Mouse (Mus musculus) lung, postnatal 25 days (tissue): ENCODE data around the gene Kif3a.

ENCODE experiments used
- DNase-seq: peaks from one replicate; pipeline ENCODE4 v3.0.0; 2022; ENCODE audit warnings: low spot score

Kif3a gene

DNA sequence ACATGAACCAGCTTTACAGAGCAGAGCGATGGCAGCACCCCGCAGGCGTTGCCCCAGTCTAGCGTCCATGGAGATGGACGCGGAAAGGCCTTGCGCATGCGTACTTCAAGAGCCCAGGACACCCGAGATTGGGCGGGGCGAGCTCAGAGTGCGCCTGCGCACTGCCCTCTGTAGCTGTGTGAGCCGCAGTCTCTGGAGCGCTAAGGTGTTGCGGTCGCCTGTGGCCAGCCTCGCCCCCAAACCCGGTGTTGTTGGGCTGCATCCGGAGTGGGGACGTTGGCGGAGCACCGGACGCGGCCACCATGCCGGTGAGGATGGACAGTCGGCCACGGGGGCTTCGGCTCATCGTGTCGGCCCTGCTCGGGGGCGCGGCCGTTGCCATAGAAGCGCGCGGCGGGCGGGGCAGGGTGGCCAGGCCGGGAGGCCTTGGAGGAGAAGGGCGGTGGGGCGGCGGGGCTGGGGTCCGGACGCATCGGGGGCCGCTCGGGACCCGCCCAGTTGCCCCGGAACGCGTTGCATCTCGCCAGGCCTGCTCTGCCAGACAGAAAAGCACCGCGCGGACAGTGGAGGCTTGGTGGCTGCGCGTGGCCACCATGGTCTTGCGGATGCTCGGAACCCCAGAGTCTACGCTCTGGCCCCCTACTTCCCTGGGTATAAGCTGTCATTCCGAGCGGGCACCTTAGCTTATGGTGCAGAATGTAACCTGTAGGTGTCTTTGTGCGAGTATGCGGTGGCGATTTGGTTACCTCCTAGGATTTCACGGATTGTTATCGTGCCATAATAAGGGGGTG is at the start of gene Kif3a:
Kif3a (plus strand) TSS at position 156 of the 791 bp plus-strand sequence.
- DNase-seq: peak; percentile 96

DNA sequence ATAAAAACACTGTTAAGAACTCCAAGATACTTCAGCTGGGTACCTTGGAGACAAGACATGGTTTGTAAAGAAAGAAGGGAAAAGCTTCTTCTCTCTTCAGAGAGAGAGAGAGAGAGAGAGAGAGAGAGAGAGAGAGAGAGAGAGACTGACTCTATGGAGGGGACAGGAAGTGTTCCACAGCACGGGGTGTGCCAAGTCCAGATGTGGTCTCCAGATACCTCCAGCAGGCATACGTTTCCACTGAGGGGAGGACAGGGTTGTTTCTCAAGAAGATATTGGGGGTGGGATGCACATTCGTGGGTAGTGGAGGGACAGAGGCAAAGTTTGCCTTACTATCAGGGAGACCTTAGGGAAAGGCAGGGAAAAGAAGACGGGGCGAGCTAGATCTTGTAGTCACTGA is 48.4 kb upstream of the Kif3a start:
- DNase-seq: no peak

GRCm38 (mm10) chr11:53519207-53520121 is 47.7 kb upstream of the Kif3a start, which contains the start of gene Sept8:
Gene Sept8, plus strand, starts transcription at chr11:53519257.
- peak; percentile 55 for DNase-seq

GRCm38 (mm10) chr11:53520122-53520978 is 46.8 kb upstream of the Kif3a start:
- peak; percentile 75 for DNase-seq

GRCm38 (mm10) chr11:53521120-53521820 is 45.9 kb upstream of the Kif3a start:
- DNase-seq: no peak

- DNase-seq: no peak
Observed at GRCm38 (mm10) chr11:53521821-53522131, 45.4 kb upstream of the Kif3a start.

GRCm38 (mm10) chr11:53522362-53522761 is 44.8 kb upstream of the Kif3a start:
- no peak for DNase-seq

- DNase-seq: no peak
Observed at GRCm38 (mm10) chr11:53522930-53523329, 44.2 kb upstream of the Kif3a start.

DNA sequence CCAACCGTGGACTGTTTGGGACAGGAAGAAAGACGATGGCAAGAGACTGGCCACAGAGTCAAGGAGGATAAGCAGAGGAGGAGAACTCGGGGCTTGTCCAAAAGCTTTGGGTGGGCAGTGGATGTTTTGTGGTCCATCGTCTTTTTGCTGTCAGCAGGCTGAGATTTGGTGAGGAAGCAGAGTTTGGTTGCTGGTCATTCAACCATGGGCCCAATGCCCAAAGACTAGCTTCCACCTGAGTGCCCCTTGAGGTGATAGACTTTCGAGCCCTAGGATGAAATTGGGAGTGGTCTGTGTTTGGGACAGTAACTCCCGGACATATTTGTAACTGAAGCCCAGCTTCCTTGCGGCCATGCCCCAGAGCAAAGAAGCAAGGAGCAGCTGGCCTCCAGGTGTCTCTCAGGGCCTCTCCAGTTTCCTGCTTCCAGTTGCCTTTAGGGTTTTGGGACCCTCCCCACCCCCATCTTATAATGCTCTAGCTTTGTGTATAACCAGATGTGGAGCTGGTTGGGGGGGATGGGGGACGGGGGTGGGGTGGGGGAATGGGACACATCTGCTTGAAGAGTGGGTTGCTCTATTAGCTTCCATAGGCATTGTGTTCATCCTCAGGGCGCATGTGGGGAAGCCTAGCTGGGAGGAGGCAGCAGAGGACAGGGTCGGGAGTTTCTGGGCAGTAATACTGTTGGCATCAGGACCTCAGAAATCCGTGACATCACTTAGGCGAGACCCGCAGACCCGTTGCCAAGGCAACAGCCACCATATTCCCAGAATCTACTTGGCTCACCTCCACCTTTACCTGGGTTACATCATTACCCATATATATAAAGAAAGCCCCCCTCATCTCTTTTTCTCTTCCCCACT is 43.4 kb upstream of the Kif3a start:
- DNase-seq: no peak

GRCm38 (mm10) chr11:53524905-53525304 is 42.3 kb upstream of the Kif3a start:
- DNase-seq: no peak

- DNase-seq: peak; percentile 82
Observed at GRCm38 (mm10) chr11:53525461-53525860, 41.7 kb upstream of the Kif3a start.

- DNase-seq: no peak
Observed at GRCm38 (mm10) chr11:53528397-53529252, 38.6 kb upstream of the Kif3a start.

DNA sequence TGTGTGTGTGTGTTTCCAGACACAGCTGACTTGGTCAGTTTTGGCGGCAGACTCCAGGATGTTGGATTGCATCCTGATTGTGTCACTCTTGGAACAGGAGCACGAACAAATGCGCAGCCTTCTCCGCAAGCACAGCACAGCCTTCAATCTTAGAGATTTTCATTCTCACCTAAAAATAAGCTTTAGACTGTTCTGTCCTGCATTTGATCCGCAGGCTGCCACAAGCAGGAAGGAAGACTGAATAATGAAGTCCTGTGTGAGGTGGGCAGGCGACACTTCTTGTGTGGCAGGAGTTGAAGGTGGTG is 38.0 kb upstream of the Kif3a start:
- DNase-seq: peak; percentile 66

DNA sequence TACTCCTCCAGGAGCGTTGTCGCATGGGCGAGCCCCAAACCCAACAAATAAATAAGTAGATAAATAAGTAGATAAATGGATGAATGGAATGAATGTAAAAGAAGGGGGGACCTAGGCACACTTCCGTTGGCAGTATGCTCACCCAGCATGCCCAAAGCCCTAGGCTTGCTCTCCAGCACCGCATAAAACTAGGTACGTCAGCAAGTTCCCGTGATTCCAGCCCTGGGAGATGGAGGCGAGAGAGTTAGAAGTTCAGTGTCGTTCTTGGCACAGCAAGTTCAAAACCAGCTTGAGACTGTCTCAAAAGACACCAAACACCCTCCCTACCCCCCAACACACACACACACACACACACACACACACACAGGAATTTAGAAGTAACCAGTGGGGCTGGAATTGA is 37.2 kb upstream of the Kif3a start:
- no peak for DNase-seq

- DNase-seq: no peak
Observed at GRCm38 (mm10) chr11:53531578-53532230, 35.5 kb upstream of the Kif3a start.

GRCm38 (mm10) chr11:53532231-53532620 is 35.0 kb upstream of the Kif3a start:
- DNase-seq: no peak

GRCm38 (mm10) chr11:53539002-53539491 is 28.1 kb upstream of the Kif3a start:
- DNase-seq: no peak

DNA sequence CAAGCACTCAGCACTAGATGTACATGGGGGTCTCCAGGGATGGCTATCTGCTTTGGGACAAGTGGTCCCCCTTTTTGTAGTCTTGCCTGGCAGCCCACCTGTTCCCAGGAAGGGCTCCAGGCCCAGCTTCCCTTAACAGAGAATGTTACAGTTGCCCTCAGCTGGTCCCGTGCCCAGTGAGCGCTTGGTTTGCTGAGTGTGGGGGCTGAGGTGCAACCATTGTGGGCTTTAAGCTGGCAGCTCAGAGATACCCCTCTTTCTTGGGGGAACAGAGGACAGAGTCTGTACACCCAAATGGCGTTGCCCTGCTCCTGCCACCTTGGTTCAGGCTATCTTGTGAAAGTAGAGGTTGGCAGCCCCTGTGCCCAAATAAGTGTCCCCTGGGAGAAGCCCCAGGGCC is 26.8 kb upstream of the Kif3a start:
- no peak for DNase-seq

- no peak for DNase-seq
Observed at GRCm38 (mm10) chr11:53541222-53541621, 26.0 kb upstream of the Kif3a start.
